Mouse (Mus musculus): Measurements from ENCODE around the gene Prkx.

Gene Prkx

DNA sequence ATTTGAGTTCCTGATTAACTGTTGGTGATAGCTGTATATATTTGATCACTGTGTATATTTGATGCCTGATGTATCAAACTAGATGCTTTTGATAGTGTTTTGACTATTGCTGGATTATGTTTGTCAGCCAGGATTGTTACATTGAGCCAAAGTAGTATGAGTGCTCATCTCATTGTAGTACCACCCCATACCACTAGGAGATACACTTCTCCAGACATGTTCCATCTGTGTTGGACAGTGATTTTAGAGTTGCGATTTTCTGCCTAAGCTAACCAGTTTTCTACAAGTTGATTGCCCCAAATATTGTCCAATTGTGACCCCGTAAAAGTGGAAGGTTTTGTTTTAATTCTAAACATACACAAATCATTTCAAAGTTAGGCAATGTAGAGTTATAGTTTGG lies 51.8 kb downstream of the Prkx start:
- peak; percentile 49 for DNase-seq (ENCODE audit: low read depth, low spot score)
- no peaks in the 10 kb centered on the region for H3K27me3 ChIP-seq (ENCODE audit: control insufficient read depth, insufficient read depth, low read length, poor library complexity, severe bottlenecking)
- H3K36me3 ChIP-seq (ENCODE audit: control insufficient read depth, insufficient read depth, low read length, poor library complexity, severe bottlenecking) = no peaks in the 10 kb centered on the region

DNA sequence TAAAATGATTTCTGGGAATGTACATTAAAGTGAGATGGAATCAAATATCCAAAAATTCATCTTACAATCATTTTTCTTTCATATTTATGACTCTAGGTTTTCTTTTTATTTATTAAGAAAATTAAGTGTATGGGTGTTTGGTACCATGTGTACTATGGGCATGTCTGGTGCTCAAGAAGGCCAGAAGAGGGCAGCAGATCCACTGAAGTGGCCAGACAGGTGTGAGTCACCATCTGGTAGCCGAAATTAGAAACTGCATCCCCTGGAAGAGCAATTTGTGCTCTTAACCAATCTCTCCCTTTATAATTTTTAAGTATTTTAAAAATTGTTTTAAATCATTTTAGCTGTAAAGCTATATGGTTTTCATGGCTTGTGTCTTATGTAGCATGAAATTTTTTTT lies 54.7 kb downstream of the Prkx start:
- DNase-seq (ENCODE audit: low read depth, low spot score) = peak; percentile 54
- no peaks in the 10 kb centered on the region for H3K36me3 ChIP-seq (ENCODE audit: control insufficient read depth, insufficient read depth, low read length, poor library complexity, severe bottlenecking)
- H3K27me3 ChIP-seq (ENCODE audit: control insufficient read depth, insufficient read depth, low read length, poor library complexity, severe bottlenecking) = no peaks in the 10 kb centered on the region

DNA sequence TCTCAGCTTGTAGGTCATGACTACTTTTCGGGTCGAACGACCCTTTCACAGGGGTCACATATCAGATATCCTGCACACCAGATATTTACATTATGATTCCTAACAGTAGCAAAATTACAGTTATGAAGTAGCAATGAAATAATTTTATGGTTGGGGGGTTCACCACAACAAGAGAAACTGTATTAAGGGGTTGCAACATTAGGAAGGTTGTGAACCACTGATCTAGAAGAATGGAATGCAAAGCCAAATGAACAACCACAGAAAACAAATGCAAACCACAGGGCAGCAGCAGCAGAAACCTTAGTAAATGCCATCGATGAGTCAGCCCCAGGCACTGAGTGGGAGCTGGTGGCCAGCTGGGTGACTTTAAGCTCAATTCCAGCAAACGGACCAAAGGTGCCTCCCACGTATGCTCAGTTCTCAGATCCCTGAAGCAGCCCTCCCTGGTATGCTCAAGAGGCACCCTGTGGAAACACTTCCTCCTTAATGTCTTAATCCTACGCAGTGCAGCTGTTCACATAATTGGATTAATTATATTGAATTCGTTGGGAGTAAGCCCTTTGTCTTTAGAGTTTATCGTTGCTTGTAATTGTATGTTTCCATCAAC lies 62.0 kb downstream of the Prkx start:
- Histone ChIP-seq H3K27me3 (ENCODE audit: control insufficient read depth, insufficient read depth, low read length, poor library complexity, severe bottlenecking) (no peaks in the 10 kb centered on the region), H3K36me3 (ENCODE audit: control insufficient read depth, insufficient read depth, low read length, poor library complexity, severe bottlenecking) (no peaks in the 10 kb centered on the region)
- DNase-seq (ENCODE audit: low read depth, low spot score) = no peak

DNA sequence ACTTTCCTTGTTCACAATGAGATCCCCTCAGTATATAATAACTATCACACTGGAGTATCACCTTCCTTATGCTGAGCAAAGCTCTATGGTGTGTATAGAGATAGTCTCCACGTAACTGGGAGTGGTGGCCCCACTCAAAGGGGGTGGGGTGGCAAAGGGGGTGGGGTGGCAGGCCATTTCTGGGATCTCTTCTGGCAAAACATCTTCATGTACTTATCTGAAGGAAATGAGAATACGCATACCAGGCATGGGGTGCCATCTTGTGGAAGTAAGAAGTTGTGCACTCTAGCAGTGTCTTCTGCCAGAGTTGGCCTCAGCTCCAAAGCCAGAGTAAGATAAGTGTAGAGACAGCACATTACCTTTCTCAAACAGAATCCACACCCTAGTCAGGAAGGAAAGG lies 75.8 kb downstream of the Prkx start:
- DNase-seq (ENCODE audit: low read depth, low spot score) = peak; percentile 52
- Histone ChIP-seq H3K36me3 (ENCODE audit: control insufficient read depth, insufficient read depth, low read length, poor library complexity, severe bottlenecking) (no peaks in the 10 kb centered on the region), H3K27me3 (ENCODE audit: control insufficient read depth, insufficient read depth, low read length, poor library complexity, severe bottlenecking) (no peaks in the 10 kb centered on the region)
